Mouse (Mus musculus): Measurements from ENCODE around the gene Ifitm7. TPM values are rescaled to one million over a fixed set of nuclear protein-coding genes. Genes with fewer than 3 reads are reported as not detected.
A peak's percentile ranks its signal among the peaks of the same experiment; 100 is the strongest.
"Not testable (repeated sequence)": the region's sequence is repeated elsewhere in the genome, so short reads cannot be mapped to it uniquely, and the experiment has no call there.

The Ifitm7 gene
- polyA plus RNA-seq, 1 experiment from 2014 or later, result not detected

GRCm38 (mm10) chr16:13992518-13993248 is 6.0 kb upstream of the Ifitm7 start:
- 78% methylated on average over 11 of the region's 11 CpGs for WGBS
- no peak overlapping the region for H3K4me3 ChIP-seq (ENCODE audit: low read depth, low read length)
- H3K4me1 ChIP-seq (replicated peaks; ENCODE audit: control insufficient read depth, insufficient read depth, low read length), result no peaks in the 10 kb centered on the region
- H3K27ac ChIP-seq (ENCODE audit: low read depth, low read length), result no peak overlapping the region
- DNase-seq (ENCODE audit: low spot score), result no peak
- H3K4me2 ChIP-seq, result no peak overlapping the region
- ATAC-seq (replicated peaks; ENCODE audit: low FRiP score), result no peak
- H3K9ac ChIP-seq (ENCODE audit: low read depth, low read length), result no peak overlapping the region
- H3K9me3 ChIP-seq (ENCODE audit: control insufficient read depth, low read length), result no peaks in the 10 kb centered on the region
- H3K27me3 ChIP-seq (replicated peaks; ENCODE audit: control insufficient read depth, insufficient read depth, low read length), result no peaks in the 10 kb centered on the region
- no peaks in the 10 kb centered on the region for H3K36me3 ChIP-seq (ENCODE audit: control insufficient read depth, insufficient read depth, low read length)

GRCm38 (mm10) chr16:13986197-13986573 is 503 bp downstream of the Ifitm7 start:
- no peak overlapping the region for H3K27ac ChIP-seq (ENCODE audit: low read depth, low read length)
- no peak for DNase-seq (ENCODE audit: low spot score)
- H3K9ac ChIP-seq (ENCODE audit: low read depth, low read length), result no peak overlapping the region
- H3K36me3 ChIP-seq (ENCODE audit: control insufficient read depth, insufficient read depth, low read length), result no peaks in the 10 kb centered on the region
- peaks cover 2% of the 10 kb centered on the region; the same call in 1 of the 2 replicates for H3K27me3 ChIP-seq (replicated peaks; ENCODE audit: control insufficient read depth, insufficient read depth, low read length)
- peak overlapping the region; percentile 59 for H3K4me2 ChIP-seq
- H3K4me1 ChIP-seq (replicated peaks; ENCODE audit: control insufficient read depth, insufficient read depth, low read length), result 0 out of 2 replicates have a peak, but pooled peaks cover 3% of the 10 kb centered on the region
- H3K9me3 ChIP-seq (ENCODE audit: control insufficient read depth, low read length), result no peaks in the 10 kb centered on the region
- 58% methylated on average over 3 of the region's 3 CpGs for WGBS
- no peak for ATAC-seq (replicated peaks; ENCODE audit: low FRiP score)
- H3K4me3 ChIP-seq (ENCODE audit: low read depth, low read length), result no peak overlapping the region; the same call in 1 of the 2 replicates

GRCm38 (mm10) chr16:13983161-13983560 is 3.5 kb downstream of the Ifitm7 start:
- 82% methylated on average over 5 of the region's 5 CpGs for WGBS
- no peaks in the 10 kb centered on the region for H3K36me3 ChIP-seq (ENCODE audit: control insufficient read depth, insufficient read depth, low read length)
- H3K4me3 ChIP-seq (ENCODE audit: low read depth, low read length), result no peak overlapping the region
- H3K9me3 ChIP-seq (ENCODE audit: control insufficient read depth, low read length), result no peaks in the 10 kb centered on the region
- DNase-seq (ENCODE audit: low spot score), result no peak
- no peak for ATAC-seq (replicated peaks; ENCODE audit: low FRiP score)
- H3K27ac ChIP-seq (ENCODE audit: low read depth, low read length), result no peak overlapping the region
- no peak overlapping the region for H3K4me2 ChIP-seq
- H3K9ac ChIP-seq (ENCODE audit: low read depth, low read length), result no peak overlapping the region
- H3K27me3 ChIP-seq (replicated peaks; ENCODE audit: control insufficient read depth, insufficient read depth, low read length), result peaks cover 2% of the 10 kb centered on the region; the same call in 1 of the 2 replicates
- H3K4me1 ChIP-seq (replicated peaks; ENCODE audit: control insufficient read depth, insufficient read depth, low read length), result 0 out of 2 replicates have a peak, but pooled peaks cover 3% of the 10 kb centered on the region

GRCm38 (mm10) chr16:13981726-13982125 is 5.0 kb downstream of the Ifitm7 start:
- DNase-seq (ENCODE audit: low spot score); H3K4me1 ChIP-seq (replicated peaks; ENCODE audit: control insufficient read depth, insufficient read depth, low read length); H3K4me3 ChIP-seq (ENCODE audit: low read depth, low read length); H3K27me3 ChIP-seq (replicated peaks; ENCODE audit: control insufficient read depth, insufficient read depth, low read length); H3K9ac ChIP-seq (ENCODE audit: low read depth, low read length); ATAC-seq (replicated peaks; ENCODE audit: low FRiP score); H3K9me3 ChIP-seq (ENCODE audit: control insufficient read depth, low read length); H3K4me2 ChIP-seq; H3K36me3 ChIP-seq (ENCODE audit: control insufficient read depth, insufficient read depth, low read length); H3K27ac ChIP-seq (ENCODE audit: low read depth, low read length): not testable (repeated sequence)
- 82% methylated on average over 3 of the region's 3 CpGs for WGBS

- DNase-seq (ENCODE audit: low spot score); H3K4me2 ChIP-seq; H3K9ac ChIP-seq (ENCODE audit: low read depth, low read length); H3K36me3 ChIP-seq (ENCODE audit: control insufficient read depth, insufficient read depth, low read length); H3K4me3 ChIP-seq (ENCODE audit: low read depth, low read length); H3K9me3 ChIP-seq (ENCODE audit: control insufficient read depth, low read length); H3K27ac ChIP-seq (ENCODE audit: low read depth, low read length); H3K4me1 ChIP-seq (replicated peaks; ENCODE audit: control insufficient read depth, insufficient read depth, low read length); ATAC-seq (replicated peaks; ENCODE audit: low FRiP score); H3K27me3 ChIP-seq (replicated peaks; ENCODE audit: control insufficient read depth, insufficient read depth, low read length): not testable (repeated sequence)
- 53% methylated on average over 1 of the region's 1 CpGs for WGBS
These were observed 9.7 kb downstream of the Ifitm7 start for GRCm38 (mm10) chr16:13977026-13977425.

- H3K4me2 ChIP-seq; H3K9ac ChIP-seq (ENCODE audit: low read depth, low read length); H3K27me3 ChIP-seq (replicated peaks; ENCODE audit: control insufficient read depth, insufficient read depth, low read length); H3K4me1 ChIP-seq (replicated peaks; ENCODE audit: control insufficient read depth, insufficient read depth, low read length); ATAC-seq (replicated peaks; ENCODE audit: low FRiP score); DNase-seq (ENCODE audit: low spot score); H3K27ac ChIP-seq (ENCODE audit: low read depth, low read length); H3K36me3 ChIP-seq (ENCODE audit: control insufficient read depth, insufficient read depth, low read length); H3K9me3 ChIP-seq (ENCODE audit: control insufficient read depth, low read length); H3K4me3 ChIP-seq (ENCODE audit: low read depth, low read length): not testable (repeated sequence)
- WGBS, result 82% methylated on average over 4 of the region's 4 CpGs
These were observed 10.3 kb downstream of the Ifitm7 start for GRCm38 (mm10) chr16:13976358-13976896.

- no peaks in the 10 kb centered on the region for H3K27me3 ChIP-seq (replicated peaks; ENCODE audit: control insufficient read depth, insufficient read depth, low read length)
- WGBS, result 81% methylated on average over 8 of the region's 8 CpGs
- H3K27ac ChIP-seq (ENCODE audit: low read depth, low read length), result no peak overlapping the region
- ATAC-seq (replicated peaks; ENCODE audit: low FRiP score) (no peak), DNase-seq (ENCODE audit: low spot score) (no peak)
- H3K9me3 ChIP-seq (ENCODE audit: control insufficient read depth, low read length), result no peaks in the 10 kb centered on the region
- H3K4me1 ChIP-seq (replicated peaks; ENCODE audit: control insufficient read depth, insufficient read depth, low read length), result no peaks in the 10 kb centered on the region
- H3K4me3 ChIP-seq (ENCODE audit: low read depth, low read length), result no peak overlapping the region
- H3K4me2 ChIP-seq, result no peak overlapping the region
- H3K9ac ChIP-seq (ENCODE audit: low read depth, low read length), result no peak overlapping the region
- H3K36me3 ChIP-seq (ENCODE audit: control insufficient read depth, insufficient read depth, low read length), result no peaks in the 10 kb centered on the region
These were observed 14.6 kb downstream of the Ifitm7 start for GRCm38 (mm10) chr16:13972051-13972450.

- 68% methylated on average over 1 of the region's 1 CpGs for WGBS
- H3K4me3 ChIP-seq (ENCODE audit: low read depth, low read length), result no peak overlapping the region
- H3K4me2 ChIP-seq, result no peak overlapping the region
- DNase-seq (ENCODE audit: low spot score), result no peak
- no peak overlapping the region for H3K27ac ChIP-seq (ENCODE audit: low read depth, low read length)
- no peak for ATAC-seq (replicated peaks; ENCODE audit: low FRiP score)
- no peak overlapping the region for H3K9ac ChIP-seq (ENCODE audit: low read depth, low read length)
- no peaks in the 10 kb centered on the region for H3K27me3 ChIP-seq (replicated peaks; ENCODE audit: control insufficient read depth, insufficient read depth, low read length)
- H3K4me1 ChIP-seq (replicated peaks; ENCODE audit: control insufficient read depth, insufficient read depth, low read length), result no peaks in the 10 kb centered on the region
- H3K36me3 ChIP-seq (ENCODE audit: control insufficient read depth, insufficient read depth, low read length), result no peaks in the 10 kb centered on the region
- H3K9me3 ChIP-seq (ENCODE audit: control insufficient read depth, low read length), result no peaks in the 10 kb centered on the region
These were observed 17.6 kb downstream of the Ifitm7 start for GRCm38 (mm10) chr16:13969096-13969495.

GRCm38 (mm10) chr16:13962053-13962452 is 24.6 kb downstream of the Ifitm7 start:
- Histone ChIP-seq H3K9me3 (ENCODE audit: control insufficient read depth, low read length) (no peaks in the 10 kb centered on the region), H3K27ac (ENCODE audit: low read depth, low read length) (no peak overlapping the region), H3K4me1 (replicated peaks; ENCODE audit: control insufficient read depth, insufficient read depth, low read length) (no peaks in the 10 kb centered on the region), H3K4me3 (ENCODE audit: low read depth, low read length) (no peak overlapping the region), H3K4me2 (no peak overlapping the region), H3K27me3 (replicated peaks; ENCODE audit: control insufficient read depth, insufficient read depth, low read length) (no peaks in the 10 kb centered on the region), H3K36me3 (ENCODE audit: control insufficient read depth, insufficient read depth, low read length) (no peaks in the 10 kb centered on the region), H3K9ac (ENCODE audit: low read depth, low read length) (no peak overlapping the region)
- 5% methylated on average over 1 of the region's 1 CpGs for WGBS
- no peak for DNase-seq (ENCODE audit: low spot score)
- ATAC-seq (replicated peaks; ENCODE audit: low FRiP score), result no peak

Data from liver, embryonic 11.5 days (tissue).